Mouse (Mus musculus) kidney, postnatal 25 days (tissue): Measurements from ENCODE around the gene Slc12a5.
A peak's percentile ranks its signal among the peaks of the same experiment; 100 is the strongest.

ENCODE experiments used
- DNase-seq, 2 experiments: peaks; one replicate each; pipeline ENCODE4 v3.0.0; 2021; ENCODE audit warnings: mixed read lengths in 2 of 2

The Slc12a5 gene

GRCm38 (mm10) chr2:164960716-164961441 is at the start of gene Slc12a5:
Slc12a5 (plus strand) TSS chr2:164960802.
- peak; percentile 57 to 78 for DNase-seq

- peak; percentile 92 to 97 for DNase-seq
These were observed 49.2 kb upstream of the Slc12a5 start, which contains the start of gene Zfp335 for GRCm38 (mm10) chr2:164911086-164912048. Zfp335 (minus strand) TSS chr2:164911757.

- DNase-seq = peak in 1 of 2 experiments; percentile 49
These were observed 48.5 kb upstream of the Slc12a5 start for GRCm38 (mm10) chr2:164912151-164912550.

- DNase-seq = no peak
These were observed 47.7 kb upstream of the Slc12a5 start for GRCm38 (mm10) chr2:164912749-164913427.

GRCm38 (mm10) chr2:164913428-164913786 is 47.2 kb upstream of the Slc12a5 start:
- DNase-seq = peak; percentile 43 to 55

GRCm38 (mm10) chr2:164916820-164917219 is 43.8 kb upstream of the Slc12a5 start:
- DNase-seq = no peak

GRCm38 (mm10) chr2:164917371-164917770 is 43.2 kb upstream of the Slc12a5 start:
- no peak for DNase-seq

- DNase-seq = peak in 1 of 2 experiments; percentile 53
These were observed 42.3 kb upstream of the Slc12a5 start for GRCm38 (mm10) chr2:164918325-164918724.

GRCm38 (mm10) chr2:164921984-164922383 is 38.6 kb upstream of the Slc12a5 start:
- DNase-seq = no peak

- DNase-seq = no peak
These were observed 37.3 kb upstream of the Slc12a5 start for GRCm38 (mm10) chr2:164923291-164923690.

GRCm38 (mm10) chr2:164924100-164924857 is 36.3 kb upstream of the Slc12a5 start:
- DNase-seq = peak; percentile 87 to 92

GRCm38 (mm10) chr2:164930706-164931581 is 29.7 kb upstream of the Slc12a5 start:
- DNase-seq = no peak

- no peak for DNase-seq
These were observed 27.1 kb upstream of the Slc12a5 start for GRCm38 (mm10) chr2:164933534-164933933.

GRCm38 (mm10) chr2:164935991-164936390 is 24.6 kb upstream of the Slc12a5 start:
- peak in 1 of 2 experiments; percentile 12 for DNase-seq

- DNase-seq = peak; percentile 48 to 70
These were observed 22.2 kb upstream of the Slc12a5 start for GRCm38 (mm10) chr2:164938146-164939091.

GRCm38 (mm10) chr2:164939106-164939505 is 21.5 kb upstream of the Slc12a5 start:
- DNase-seq = no peak

GRCm38 (mm10) chr2:164940140-164940830 is 20.3 kb upstream of the Slc12a5 start, which contains the start of gene Mmp9:
Mmp9 (plus strand) TSS chr2:164940780.
- no peak for DNase-seq

GRCm38 (mm10) chr2:164942692-164943290 is 17.8 kb upstream of the Slc12a5 start:
- DNase-seq = no peak

- no peak for DNase-seq
These were observed 13.1 kb upstream of the Slc12a5 start for GRCm38 (mm10) chr2:164947506-164947905.
